Mouse (Mus musculus) neutrophil, adult 5-6 weeks (primary cell): Measurements from ENCODE around the gene Eln. TPM values are rescaled to one million over a fixed set of nuclear protein-coding genes. Genes with fewer than 3 reads are reported as not detected.

Source experiments
- ATAC-seq: fragments of 151-379, 151-347 bp; 2 replicates; pipeline ENCODE4 v1.8.0; 2017; ENCODE audit warnings: mild to moderate bottlenecking, moderate TSS enrichment; ENCODE audit not compliant: insufficient number of reproducible peaks, poor library complexity, low FRiP score, severe bottlenecking; ENCODE audit errors: extremely low read depth
- total RNA-seq: library from RNA; stranded (forward); fragments of 200-1000 nt; gene quantifications from 2 replicates; pipeline ENCODE4 v1.2.3, GENCODE M21; 2017

Eln gene
- total RNA-seq, 1 experiment from 2014 or later, result not detected

GRCm38 (mm10) chr5:134692704-134693103, 54.4 kb downstream of the Eln start:
- no peak for ATAC-seq

GRCm38 (mm10) chr5:134688718-134689284, 58.3 kb downstream of the Eln start:
- peak; percentile 85 for ATAC-seq

- no peak for ATAC-seq
Observed at GRCm38 (mm10) chr5:134688086-134688717, 58.9 kb downstream of the Eln start, which contains the start of gene Limk1. Limk1 (minus strand) TSS chr5:134688598.

GRCm38 (mm10) chr5:134687187-134687586, 59.9 kb downstream of the Eln start:
- no peak for ATAC-seq

- no peak for ATAC-seq
Observed at GRCm38 (mm10) chr5:134686541-134686940, 60.6 kb downstream of the Eln start.

GRCm38 (mm10) chr5:134684398-134684797, 62.7 kb downstream of the Eln start:
- no peak for ATAC-seq

GRCm38 (mm10) chr5:134683813-134684212, 63.3 kb downstream of the Eln start:
- ATAC-seq, result no peak

- no peak for ATAC-seq
Observed at GRCm38 (mm10) chr5:134680238-134680637, 66.9 kb downstream of the Eln start.

GRCm38 (mm10) chr5:134678827-134679546, 68.1 kb downstream of the Eln start:
- ATAC-seq, result no peak

- ATAC-seq, result peak; percentile 36
Observed at GRCm38 (mm10) chr5:134678031-134678430, 69.1 kb downstream of the Eln start.

- ATAC-seq, result no peak
Observed at GRCm38 (mm10) chr5:134677491-134677890, 69.6 kb downstream of the Eln start.

- ATAC-seq, result peak; percentile 47; the same call in 1 of the 2 replicates
Observed at GRCm38 (mm10) chr5:134675956-134676759, 71.0 kb downstream of the Eln start.

GRCm38 (mm10) chr5:134674977-134675376, 72.1 kb downstream of the Eln start:
- ATAC-seq, result no peak

GRCm38 (mm10) chr5:134672611-134673010, 74.5 kb downstream of the Eln start:
- no peak for ATAC-seq

GRCm38 (mm10) chr5:134672198-134672516, 75.0 kb downstream of the Eln start:
- ATAC-seq, result no peak

GRCm38 (mm10) chr5:134671335-134672197, 75.6 kb downstream of the Eln start:
- ATAC-seq, result no peak

GRCm38 (mm10) chr5:134669001-134669708, 78.0 kb downstream of the Eln start:
- ATAC-seq, result no peak

GRCm38 (mm10) chr5:134668495-134668894, 78.6 kb downstream of the Eln start:
- no peak for ATAC-seq
